Mouse (Mus musculus): ENCODE measurements around the gene Metap1. TPM values are rescaled to one million over a fixed set of nuclear protein-coding genes. Genes with fewer than 3 reads are reported as not detected.
A peak's percentile ranks its signal among the peaks of the same experiment; 100 is the strongest.

The Metap1 gene
- polyA plus RNA-seq, 1 experiment from 2014 or later, result 54.0 TPM

DNA sequence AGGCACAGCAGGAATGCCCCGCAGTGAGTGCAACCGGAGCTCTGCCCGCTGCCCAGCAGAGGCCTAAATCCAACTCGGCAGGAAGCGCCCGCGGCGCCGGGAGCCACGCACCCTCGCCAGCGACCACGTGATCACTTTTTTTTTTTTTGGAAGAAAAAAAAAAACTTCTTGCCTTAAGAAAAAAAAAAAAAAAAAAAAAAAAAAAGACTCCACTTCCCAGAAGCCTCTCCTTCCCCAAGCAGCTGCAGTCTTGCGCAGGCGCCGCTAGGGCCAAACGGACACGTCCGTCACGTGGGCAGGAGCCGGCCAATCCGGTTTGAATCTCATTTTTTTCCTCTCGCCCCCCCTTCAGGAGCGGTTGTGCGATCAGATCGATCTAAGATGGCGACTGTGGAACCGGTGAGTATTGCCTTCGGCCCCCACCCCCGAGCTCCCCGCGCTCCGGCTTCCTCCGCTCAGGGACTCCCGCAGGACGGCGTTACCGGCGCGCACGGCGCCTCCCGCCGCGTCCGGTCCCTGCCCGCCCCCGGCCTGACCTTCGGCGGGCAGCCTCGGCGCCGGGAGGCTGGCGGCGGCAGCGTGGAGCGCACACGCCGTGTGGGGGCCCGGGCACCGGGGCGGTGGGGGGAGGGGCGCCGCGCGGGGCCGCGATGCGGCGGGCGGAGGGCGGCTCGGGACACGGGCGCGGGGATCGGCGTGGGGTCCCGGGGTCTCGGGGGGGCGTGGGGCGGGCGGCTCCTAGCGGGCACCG lies 37.8 kb upstream of the Metap1 start:
- peaks cover 28% of the 10 kb centered on the region for H3K4me1 ChIP-seq (ENCODE audit: control insufficient read depth, insufficient read depth, low read length)
- peak overlapping the region; percentile 99 for H3K9ac ChIP-seq (ENCODE audit: low read depth, low read length)
- H3K27ac ChIP-seq (ENCODE audit: low read depth, low read length), result peak overlapping the region; percentile 93
- no peaks in the 10 kb centered on the region for H3K9me3 ChIP-seq (ENCODE audit: control insufficient read depth, low read length)
- ATAC-seq (ENCODE audit: low FRiP score, low TSS enrichment), result peak; percentile 93
- H3K36me3 ChIP-seq (ENCODE audit: control insufficient read depth, insufficient read depth, low read length), result no peaks in the 10 kb centered on the region
- peak overlapping the region; percentile 95 for H3K4me2 ChIP-seq (replicated peaks; ENCODE audit: low read depth, low read length)
- H3K4me3 ChIP-seq (ENCODE audit: low read length), result peak overlapping the region; percentile 99
- under 1% methylated on average over 75 of the region's 85 CpGs for WGBS
- H3K27me3 ChIP-seq (ENCODE audit: control insufficient read depth, insufficient read depth, low read length), result no peaks in the 10 kb centered on the region

DNA sequence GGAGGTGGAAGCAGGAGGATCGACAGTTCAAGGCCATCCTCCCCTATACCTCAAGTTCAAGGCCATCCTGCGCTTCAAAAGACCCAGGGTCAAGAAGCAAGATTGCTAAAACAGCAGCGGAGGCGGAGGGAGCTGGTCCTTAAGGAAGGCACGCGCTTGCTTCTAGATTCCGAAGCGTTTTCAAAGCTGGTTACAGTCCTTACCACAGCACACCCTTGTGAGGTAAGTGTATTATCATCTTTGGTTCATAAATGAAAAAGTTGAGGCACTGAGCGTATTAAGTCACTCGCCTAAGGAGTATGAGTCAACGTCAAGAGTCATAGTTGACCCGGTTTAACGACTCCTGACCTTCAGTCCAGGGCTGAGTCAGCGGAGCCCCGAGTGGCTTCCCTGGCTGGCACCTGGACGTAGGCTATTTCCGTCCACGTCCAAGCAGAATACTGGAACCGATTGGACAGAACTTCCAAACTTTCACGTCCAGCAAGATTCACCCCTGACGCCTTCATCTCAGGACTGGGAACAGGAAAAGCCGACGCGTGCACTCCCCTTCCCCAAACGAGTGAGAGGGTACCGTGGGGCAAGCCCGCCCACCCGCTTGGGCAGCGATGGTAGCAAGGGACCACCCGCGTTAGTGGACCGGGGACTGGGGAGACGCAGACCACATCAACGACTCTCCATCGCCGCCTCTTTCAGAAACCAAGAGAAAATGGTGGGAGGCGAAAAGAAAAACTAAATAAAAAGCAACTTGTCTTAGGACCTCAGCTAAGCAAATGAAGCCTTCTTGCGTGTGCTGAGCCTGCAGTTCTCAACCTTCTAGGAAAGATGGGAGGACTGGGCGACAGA lies 37.0 kb upstream of the Metap1 start, which contains the start of gene Eif4e:
Gene Eif4e (plus strand): TSS at position 107 of the 843 bp plus-strand sequence.
- WGBS, result 1% methylated on average over 39 of the region's 39 CpGs
- Histone ChIP-seq H3K4me1 (ENCODE audit: control insufficient read depth, insufficient read depth, low read length) (peaks cover 20% of the 10 kb centered on the region), H3K4me2 (replicated peaks; ENCODE audit: low read depth, low read length) (peak within 1 kb of the TSS; percentile 95), H3K27me3 (ENCODE audit: control insufficient read depth, insufficient read depth, low read length) (no peaks in the 10 kb centered on the region), H3K9me3 (ENCODE audit: control insufficient read depth, low read length) (no peaks in the 10 kb centered on the region), H3K36me3 (ENCODE audit: control insufficient read depth, insufficient read depth, low read length) (no peaks in the 10 kb centered on the region), H3K4me3 (ENCODE audit: low read length) (peak within 1 kb of the TSS; percentile 99), H3K27ac (ENCODE audit: low read depth, low read length) (peak within 1 kb of the TSS; percentile 93), H3K9ac (ENCODE audit: low read depth, low read length) (peak within 1 kb of the TSS; percentile 71)
- peak; percentile 29 for ATAC-seq (ENCODE audit: low FRiP score, low TSS enrichment)

DNA sequence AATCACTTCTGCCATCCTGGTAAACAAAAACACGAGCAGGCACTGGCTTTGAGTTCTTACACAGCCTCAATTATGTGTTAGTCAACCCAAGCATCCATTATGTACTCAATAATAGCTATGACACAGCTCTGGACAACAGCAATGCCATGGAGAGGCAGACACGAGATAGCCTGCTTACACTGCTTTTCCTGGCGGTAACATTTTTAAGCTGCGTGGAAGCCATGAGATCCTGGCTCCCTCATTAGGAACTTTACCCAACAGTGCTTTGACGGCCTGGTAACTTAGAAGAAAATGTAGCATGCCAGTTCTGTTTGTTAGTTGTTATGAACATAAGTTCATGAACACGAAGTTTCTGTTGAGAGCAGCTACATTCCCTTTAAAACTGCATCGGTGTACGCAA lies 36.2 kb upstream of the Metap1 start:
- H3K27ac ChIP-seq (ENCODE audit: low read depth, low read length), result no peak overlapping the region
- H3K36me3 ChIP-seq (ENCODE audit: control insufficient read depth, insufficient read depth, low read length), result no peaks in the 10 kb centered on the region
- peaks cover 15% of the 10 kb centered on the region for H3K4me1 ChIP-seq (ENCODE audit: control insufficient read depth, insufficient read depth, low read length)
- H3K9ac ChIP-seq (ENCODE audit: low read depth, low read length), result no peak overlapping the region
- 0 out of 2 replicates have a peak overlapping the region, but pooled peaks have one; percentile 95 for H3K4me2 ChIP-seq (replicated peaks; ENCODE audit: low read depth, low read length)
- H3K27me3 ChIP-seq (ENCODE audit: control insufficient read depth, insufficient read depth, low read length), result no peaks in the 10 kb centered on the region
- ATAC-seq (ENCODE audit: low FRiP score, low TSS enrichment), result no peak
- 61% methylated on average over 8 of the region's 8 CpGs for WGBS
- H3K4me3 ChIP-seq (ENCODE audit: low read length), result no peak overlapping the region
- H3K9me3 ChIP-seq (ENCODE audit: control insufficient read depth, low read length), result no peaks in the 10 kb centered on the region

DNA sequence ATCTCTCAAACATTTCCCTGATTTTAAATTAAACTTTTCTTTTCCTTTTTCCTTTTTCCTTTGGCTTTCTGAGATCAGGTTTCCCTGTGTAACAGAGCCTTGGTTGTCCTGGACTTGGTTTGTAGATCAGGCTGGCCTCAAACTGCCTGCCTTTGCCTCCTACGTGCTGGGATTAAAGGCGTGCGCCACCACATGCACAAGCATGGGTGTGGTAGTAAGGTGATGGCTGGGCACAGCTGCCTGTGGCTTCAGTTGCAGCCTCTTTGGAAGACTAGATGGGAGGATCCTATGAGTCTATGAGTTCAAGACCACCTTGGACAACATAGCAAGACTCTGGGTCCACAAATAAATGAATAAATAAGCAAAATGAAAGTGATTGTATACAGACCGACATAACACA lies 34.6 kb upstream of the Metap1 start:
- no peak overlapping the region for H3K4me2 ChIP-seq (replicated peaks; ENCODE audit: low read depth, low read length)
- H3K27ac ChIP-seq (ENCODE audit: low read depth, low read length), result no peak overlapping the region
- no peak overlapping the region for H3K9ac ChIP-seq (ENCODE audit: low read depth, low read length)
- no peak overlapping the region for H3K4me3 ChIP-seq (ENCODE audit: low read length)
- ATAC-seq (ENCODE audit: low FRiP score, low TSS enrichment), result no peak
- no peaks in the 10 kb centered on the region for H3K9me3 ChIP-seq (ENCODE audit: control insufficient read depth, low read length)
- H3K27me3 ChIP-seq (ENCODE audit: control insufficient read depth, insufficient read depth, low read length), result no peaks in the 10 kb centered on the region
- peaks cover 6% of the 10 kb centered on the region; the same call in 1 of the 2 replicates for H3K4me1 ChIP-seq (ENCODE audit: control insufficient read depth, insufficient read depth, low read length)
- H3K36me3 ChIP-seq (ENCODE audit: control insufficient read depth, insufficient read depth, low read length), result no peaks in the 10 kb centered on the region
- 90% methylated on average over 4 of the region's 4 CpGs for WGBS

DNA sequence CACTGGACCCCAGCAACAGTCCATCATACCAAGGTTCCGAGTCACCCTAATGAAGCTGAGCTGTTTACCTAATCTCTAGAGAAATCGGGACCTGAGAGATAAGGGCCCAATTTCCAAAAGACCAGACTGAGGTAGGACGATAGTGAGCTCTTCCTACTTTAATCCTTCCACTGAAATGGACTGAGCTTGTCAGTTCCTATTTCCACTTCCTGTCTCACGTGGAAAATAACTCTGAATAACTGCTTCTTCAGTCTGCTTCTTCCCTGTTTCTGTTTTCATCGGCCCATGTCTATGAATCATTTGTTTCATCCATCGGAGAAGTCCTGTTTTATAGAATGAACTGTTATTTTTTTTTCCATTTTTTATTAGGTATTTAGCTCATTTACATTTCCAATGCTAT lies 29.9 kb upstream of the Metap1 start:
- Histone ChIP-seq H3K4me1 (ENCODE audit: control insufficient read depth, insufficient read depth, low read length) (peaks cover 5% of the 10 kb centered on the region; the same call in 1 of the 2 replicates), H3K36me3 (ENCODE audit: control insufficient read depth, insufficient read depth, low read length) (no peaks in the 10 kb centered on the region), H3K4me3 (ENCODE audit: low read length) (no peak overlapping the region), H3K9me3 (ENCODE audit: control insufficient read depth, low read length) (no peaks in the 10 kb centered on the region), H3K27ac (ENCODE audit: low read depth, low read length) (no peak overlapping the region), H3K27me3 (ENCODE audit: control insufficient read depth, insufficient read depth, low read length) (no peaks in the 10 kb centered on the region), H3K9ac (ENCODE audit: low read depth, low read length) (no peak overlapping the region), H3K4me2 (replicated peaks; ENCODE audit: low read depth, low read length) (no peak overlapping the region)
- ATAC-seq (ENCODE audit: low FRiP score, low TSS enrichment), result no peak
- WGBS, result 90% methylated on average over 6 of the region's 6 CpGs

DNA sequence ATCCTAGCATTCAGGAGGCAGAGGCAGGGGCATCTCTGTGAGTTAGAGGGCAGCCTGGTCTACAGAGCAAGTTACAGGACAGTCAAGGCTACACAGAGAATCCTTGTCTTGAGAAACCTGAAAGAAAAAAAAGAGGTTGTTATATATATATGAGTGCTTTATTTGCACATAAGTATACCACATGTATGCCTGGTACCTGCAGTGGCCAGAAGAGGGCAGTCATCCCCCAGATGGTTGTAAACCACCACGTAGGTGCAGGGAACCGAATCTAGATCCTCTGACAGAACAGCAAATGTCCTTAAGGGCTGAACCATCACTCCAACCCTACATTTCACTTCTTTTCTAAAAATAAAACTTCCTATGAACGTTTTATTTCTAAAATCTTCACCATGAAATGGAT lies 28.6 kb upstream of the Metap1 start:
- H3K27ac ChIP-seq (ENCODE audit: low read depth, low read length), result no peak overlapping the region
- WGBS, result 60% methylated on average over 3 of the region's 3 CpGs
- H3K36me3 ChIP-seq (ENCODE audit: control insufficient read depth, insufficient read depth, low read length), result no peaks in the 10 kb centered on the region
- H3K4me3 ChIP-seq (ENCODE audit: low read length), result no peak overlapping the region
- no peak overlapping the region for H3K9ac ChIP-seq (ENCODE audit: low read depth, low read length)
- peaks cover 5% of the 10 kb centered on the region; the same call in 1 of the 2 replicates for H3K4me1 ChIP-seq (ENCODE audit: control insufficient read depth, insufficient read depth, low read length)
- H3K27me3 ChIP-seq (ENCODE audit: control insufficient read depth, insufficient read depth, low read length), result no peaks in the 10 kb centered on the region
- no peaks in the 10 kb centered on the region for H3K9me3 ChIP-seq (ENCODE audit: control insufficient read depth, low read length)
- no peak overlapping the region for H3K4me2 ChIP-seq (replicated peaks; ENCODE audit: low read depth, low read length)
- no peak for ATAC-seq (ENCODE audit: low FRiP score, low TSS enrichment)

DNA sequence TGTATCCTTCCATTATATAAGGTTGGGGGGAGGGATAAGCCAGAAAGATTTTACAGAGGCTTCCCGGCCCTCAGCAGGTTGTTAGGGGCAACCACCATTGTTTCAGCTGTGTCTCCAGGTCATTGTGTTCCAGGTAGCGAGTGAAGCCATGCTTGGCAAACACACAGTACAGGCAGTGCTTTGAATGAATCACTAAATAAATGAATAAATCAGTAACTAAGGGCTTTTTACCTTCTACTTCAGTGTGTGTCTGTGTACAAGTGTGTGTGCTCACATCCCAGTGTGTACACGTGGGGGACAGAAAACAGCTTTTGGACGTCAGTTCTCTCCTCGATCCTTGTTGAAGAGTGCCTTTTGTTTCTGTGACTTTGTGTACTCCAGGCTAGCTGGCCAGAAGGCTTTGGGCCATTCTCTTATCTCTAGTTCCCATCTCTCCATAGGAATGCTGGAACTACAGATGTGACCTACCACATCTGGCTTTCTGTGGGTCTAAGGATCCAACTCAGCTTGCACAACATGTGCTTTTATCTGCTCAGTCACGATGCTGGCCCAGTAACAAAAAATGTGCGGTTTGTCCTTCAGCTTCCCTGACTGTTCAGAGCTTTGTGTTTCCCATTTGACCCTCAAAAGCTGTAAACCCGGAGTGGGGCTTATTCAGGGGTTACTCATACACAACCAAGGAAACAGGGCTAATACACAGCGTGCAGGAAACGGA lies 26.5 kb upstream of the Metap1 start:
- H3K4me1 ChIP-seq (ENCODE audit: control insufficient read depth, insufficient read depth, low read length), result peaks cover 5% of the 10 kb centered on the region; the same call in 1 of the 2 replicates
- WGBS, result 62% methylated on average over 10 of the region's 10 CpGs
- no peak overlapping the region for H3K4me2 ChIP-seq (replicated peaks; ENCODE audit: low read depth, low read length)
- ATAC-seq (ENCODE audit: low FRiP score, low TSS enrichment), result peak; percentile 51; the same call in 1 of the 2 replicates
- no peaks in the 10 kb centered on the region for H3K27me3 ChIP-seq (ENCODE audit: control insufficient read depth, insufficient read depth, low read length)
- no peak overlapping the region for H3K9ac ChIP-seq (ENCODE audit: low read depth, low read length)
- H3K9me3 ChIP-seq (ENCODE audit: control insufficient read depth, low read length), result no peaks in the 10 kb centered on the region
- no peaks in the 10 kb centered on the region for H3K36me3 ChIP-seq (ENCODE audit: control insufficient read depth, insufficient read depth, low read length)
- H3K27ac ChIP-seq (ENCODE audit: low read depth, low read length), result no peak overlapping the region
- H3K4me3 ChIP-seq (ENCODE audit: low read length), result no peak overlapping the region

DNA sequence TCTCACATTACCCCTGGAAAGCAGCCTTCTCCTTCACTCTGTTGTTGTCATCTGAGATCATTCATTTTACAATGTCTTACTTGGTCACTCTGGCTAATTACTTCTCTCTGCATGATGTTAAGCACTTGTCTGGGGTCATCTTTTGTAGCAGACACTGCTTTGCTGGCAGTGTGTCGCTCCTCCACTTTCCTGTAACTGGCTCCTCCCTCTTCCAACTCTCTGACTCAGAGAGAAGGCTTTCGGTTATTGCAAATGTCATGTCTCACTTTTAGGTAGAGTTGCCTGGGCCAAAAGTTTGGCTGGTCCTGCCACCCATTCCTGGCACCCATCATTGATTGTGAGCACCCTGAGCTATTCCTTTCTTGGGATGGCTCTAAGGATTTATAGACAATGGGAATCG lies 25.4 kb upstream of the Metap1 start:
- no peak overlapping the region for H3K27ac ChIP-seq (ENCODE audit: low read depth, low read length)
- H3K9me3 ChIP-seq (ENCODE audit: control insufficient read depth, low read length), result no peaks in the 10 kb centered on the region
- no peak for ATAC-seq (ENCODE audit: low FRiP score, low TSS enrichment)
- WGBS, result 53% methylated on average over 3 of the region's 3 CpGs
- peaks cover 5% of the 10 kb centered on the region; the same call in 1 of the 2 replicates for H3K4me1 ChIP-seq (ENCODE audit: control insufficient read depth, insufficient read depth, low read length)
- no peak overlapping the region for H3K4me3 ChIP-seq (ENCODE audit: low read length)
- H3K4me2 ChIP-seq (replicated peaks; ENCODE audit: low read depth, low read length), result no peak overlapping the region
- no peaks in the 10 kb centered on the region for H3K27me3 ChIP-seq (ENCODE audit: control insufficient read depth, insufficient read depth, low read length)
- H3K9ac ChIP-seq (ENCODE audit: low read depth, low read length), result no peak overlapping the region
- no peaks in the 10 kb centered on the region for H3K36me3 ChIP-seq (ENCODE audit: control insufficient read depth, insufficient read depth, low read length)
